Mouse (Mus musculus) MN1 (cell line): ENCODE data around the gene Gse1.

Experiments used
- DNase-seq: peaks from one replicate; pipeline ENCODE4 v3.0.0-alpha.2; 2016; ENCODE audit warnings: low spot score

Gene Gse1

GRCm38 (mm10) chr8:120535452-120536305 lies 307.4 kb downstream of the Gse1 start:
- DNase-seq, result peak; percentile 68

- DNase-seq, result peak; percentile 85
Observed at GRCm38 (mm10) chr8:120536306-120537206, 308.3 kb downstream of the Gse1 start.

DNA sequence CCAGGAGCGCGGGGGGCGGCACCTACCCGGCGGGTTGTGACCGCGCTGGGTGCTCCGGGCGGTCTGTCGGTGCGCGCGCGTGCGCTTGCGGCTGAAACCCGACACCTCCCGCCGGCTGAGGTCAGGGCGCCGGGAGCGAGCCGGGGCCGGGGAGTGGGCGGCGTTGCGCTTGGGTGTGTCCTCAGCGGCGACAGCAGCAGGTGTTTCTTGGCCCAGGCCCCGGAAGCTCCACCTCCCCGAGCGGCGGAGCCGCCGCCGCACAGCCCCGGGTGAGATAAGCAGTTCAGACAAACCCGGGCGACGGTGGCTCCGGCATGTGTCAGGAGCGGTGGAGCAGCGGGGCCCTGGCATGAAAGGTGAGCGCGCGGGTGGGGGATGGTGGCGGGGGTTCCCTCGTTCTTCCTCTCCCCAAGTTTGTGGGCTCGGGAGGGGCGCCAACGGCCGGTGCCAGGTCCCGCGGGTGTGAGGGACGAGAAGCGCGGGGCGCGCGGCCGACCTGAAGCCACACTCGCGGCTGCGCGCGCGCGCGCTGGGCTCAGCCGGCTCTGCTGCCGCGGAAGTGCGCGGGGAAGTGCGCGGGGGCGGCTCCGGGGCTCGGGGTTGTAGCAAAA lies 309.1 kb downstream of the Gse1 start:
- peak; percentile 89 for DNase-seq

GRCm38 (mm10) chr8:120537818-120538396 lies 309.7 kb downstream of the Gse1 start:
- DNase-seq, result peak; percentile 93

GRCm38 (mm10) chr8:120538397-120539240 lies 310.4 kb downstream of the Gse1 start:
- DNase-seq, result peak; percentile 82

DNA sequence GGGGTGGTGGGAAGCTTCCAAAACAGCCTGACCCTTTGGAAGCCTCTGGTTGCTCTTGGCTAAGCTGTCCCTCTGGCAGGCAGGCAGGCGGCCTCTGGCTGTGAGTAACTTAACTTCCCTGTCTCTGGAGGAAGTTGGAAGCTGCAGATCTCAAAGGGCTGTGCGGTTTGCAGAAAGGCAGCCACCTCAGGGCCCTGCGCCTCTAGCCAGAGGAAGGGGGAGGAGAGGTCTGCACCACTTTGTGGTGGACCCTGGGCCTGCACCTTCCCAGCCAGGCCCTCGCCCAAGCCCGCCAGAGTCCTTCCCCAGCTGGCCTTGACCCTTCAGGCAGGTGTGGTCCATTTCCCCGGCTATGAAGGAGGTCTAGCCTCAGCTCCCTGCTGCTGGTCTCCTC lies 311.1 kb downstream of the Gse1 start:
- DNase-seq, result peak; percentile 76

GRCm38 (mm10) chr8:120539775-120540625 lies 311.7 kb downstream of the Gse1 start:
- peak; percentile 65 for DNase-seq

DNA sequence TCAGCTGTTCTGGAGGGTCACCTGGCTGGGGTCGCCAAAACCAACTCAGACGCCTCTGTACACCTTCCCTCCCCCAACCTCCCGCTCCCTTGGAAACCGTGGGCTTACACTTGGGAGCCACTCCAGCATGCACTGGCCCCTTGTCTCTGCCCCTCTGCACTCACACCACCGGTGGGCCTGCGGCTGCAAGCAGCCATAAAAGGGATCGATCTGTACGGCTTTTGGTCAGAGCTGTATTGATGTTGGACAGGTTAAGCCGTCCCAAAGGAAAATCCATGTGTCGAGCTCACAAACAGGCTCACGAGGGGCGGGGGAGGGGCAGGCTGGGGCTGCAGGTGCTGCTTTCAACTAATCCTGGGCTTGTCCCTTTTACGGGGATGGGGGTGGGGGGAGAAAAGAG lies 314.7 kb downstream of the Gse1 start:
- DNase-seq, result peak; percentile 65

DNA sequence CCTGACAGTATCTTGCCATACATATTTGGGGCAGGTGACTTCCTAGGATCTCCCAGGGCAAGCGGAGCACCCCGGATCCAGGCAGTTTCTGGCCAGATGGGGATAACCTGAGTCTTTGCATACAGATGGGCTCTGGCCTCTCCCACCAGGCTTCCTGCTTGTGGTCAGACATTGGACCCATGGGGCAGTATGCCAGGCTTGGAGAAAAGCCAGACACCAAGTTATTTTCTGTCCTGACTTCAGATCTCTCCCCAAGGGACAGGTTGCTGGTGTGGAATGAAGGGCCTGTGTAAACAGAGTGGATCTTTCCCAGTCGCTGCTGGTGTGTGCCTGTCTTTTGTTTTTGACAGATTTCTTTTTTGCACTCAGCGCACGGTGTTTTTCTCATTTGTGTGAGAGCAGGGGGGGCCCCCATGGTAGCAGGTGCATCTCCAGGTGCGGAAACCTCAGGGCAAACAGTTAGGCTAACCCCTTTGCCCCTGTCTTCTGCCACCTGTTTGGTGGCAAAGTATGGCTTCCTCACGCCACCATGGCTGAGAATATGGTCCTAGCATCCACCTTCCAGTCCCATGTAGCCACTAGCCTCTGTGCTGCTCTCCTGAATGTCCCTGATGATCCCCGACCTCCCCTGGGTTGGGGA lies 315.3 kb downstream of the Gse1 start:
- DNase-seq, result peak; percentile 99

GRCm38 (mm10) chr8:120544155-120544554 lies 315.9 kb downstream of the Gse1 start:
- no peak for DNase-seq

DNA sequence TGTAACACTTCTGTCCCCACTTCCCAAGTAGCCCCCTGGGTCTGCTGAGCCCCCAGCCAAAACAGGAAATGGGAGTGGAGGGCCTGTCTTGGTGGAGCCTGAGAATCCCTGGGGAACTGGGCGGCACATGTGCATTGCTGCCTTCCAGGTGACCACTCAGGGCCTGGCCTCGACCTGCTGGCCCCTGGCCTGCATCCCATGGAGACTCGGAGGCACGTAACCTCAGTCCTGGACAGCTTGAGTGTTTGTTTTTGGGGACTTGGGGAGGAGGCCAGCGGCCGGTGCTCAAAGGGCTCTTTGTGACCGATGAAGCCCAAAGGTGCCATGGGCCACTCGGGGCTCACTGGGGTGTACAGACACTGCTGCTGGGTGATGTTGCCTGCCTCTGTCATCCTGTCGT lies 319.3 kb downstream of the Gse1 start:
- DNase-seq, result peak; percentile 38

GRCm38 (mm10) chr8:120548313-120548761 lies 320.1 kb downstream of the Gse1 start:
- peak; percentile 87 for DNase-seq

DNA sequence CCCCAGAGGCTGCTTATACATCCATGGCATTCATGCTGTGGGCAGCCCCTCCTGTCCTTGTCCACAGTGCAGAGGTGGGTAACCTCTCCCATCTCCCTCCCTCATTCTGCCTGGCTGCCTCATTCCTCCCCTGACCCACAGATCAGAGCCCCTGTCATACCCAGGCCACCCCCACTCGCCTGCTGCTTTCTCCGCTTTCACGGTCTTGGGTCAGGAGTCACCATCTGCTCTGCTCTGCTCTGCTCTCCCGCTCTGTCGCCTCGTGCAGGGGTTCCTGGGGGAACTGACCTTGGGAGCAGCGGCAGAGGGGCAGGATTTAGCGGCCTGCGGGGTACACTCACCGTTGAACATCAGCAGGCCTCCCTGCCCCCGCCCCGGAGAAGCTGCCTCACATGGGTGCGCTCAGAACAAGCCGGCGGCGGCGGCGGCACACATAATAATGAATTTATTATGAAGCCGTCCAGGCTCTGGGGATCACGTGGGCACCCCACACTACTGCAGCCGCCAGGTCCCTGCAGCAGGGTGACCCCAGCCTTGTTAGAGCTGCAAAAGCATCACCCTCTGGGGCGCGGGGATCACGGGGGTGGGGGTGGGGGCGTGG lies 321.2 kb downstream of the Gse1 start:
- DNase-seq, result peak; percentile 73

- peak; percentile 63 for DNase-seq
Observed at GRCm38 (mm10) chr8:120549922-120550321, 321.7 kb downstream of the Gse1 start.

DNA sequence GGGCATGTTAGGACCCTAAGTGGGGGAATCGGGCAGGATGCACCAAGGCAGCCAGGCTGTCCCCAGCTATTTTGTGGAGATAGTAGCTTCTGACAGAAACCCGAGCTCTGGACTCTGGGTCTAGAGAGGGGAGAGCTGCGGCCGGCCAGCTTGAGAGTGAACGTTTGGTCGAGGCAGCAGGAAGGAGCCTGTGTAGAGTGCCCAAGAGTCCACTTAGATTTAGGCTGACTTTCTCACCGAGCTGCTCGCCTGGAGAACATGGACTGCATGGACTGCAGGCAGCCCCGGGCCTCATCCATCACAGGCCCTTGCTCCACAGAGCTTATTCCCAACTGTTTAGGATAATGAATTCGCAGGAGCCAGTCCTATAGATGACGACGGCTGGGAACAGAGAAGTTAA lies 322.2 kb downstream of the Gse1 start:
- peak; percentile 48 for DNase-seq

GRCm38 (mm10) chr8:120550937-120551676 lies 322.9 kb downstream of the Gse1 start:
- peak; percentile 28 for DNase-seq

DNA sequence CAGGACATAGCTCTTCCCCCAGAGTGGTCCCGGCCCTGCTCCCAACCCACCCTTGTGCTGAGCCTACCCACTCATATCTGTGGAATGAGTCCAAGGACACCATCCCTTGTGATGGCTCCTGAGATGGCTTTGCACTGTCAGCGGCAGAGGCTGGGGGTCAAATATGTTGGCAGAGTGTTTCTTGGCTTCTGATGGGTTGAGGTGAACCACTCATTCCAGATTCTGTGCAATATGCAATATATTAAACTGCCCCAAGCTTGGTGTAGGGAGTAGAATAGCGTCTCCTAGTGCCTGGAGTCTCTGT lies 323.4 kb downstream of the Gse1 start:
- DNase-seq, result no peak

GRCm38 (mm10) chr8:120552509-120552908 lies 324.3 kb downstream of the Gse1 start:
- DNase-seq, result peak; percentile 46
